Mouse (Mus musculus): ENCODE data around the gene Ctnna2.
A peak's percentile ranks its signal among the peaks of the same experiment; 100 is the strongest.

Gene Ctnna2

GRCm38 (mm10) chr6:77817116-77817515 lies 162.4 kb downstream of the Ctnna2 start:
- no peak for DNase-seq (ENCODE audit: low spot score in 2 of 2)

GRCm38 (mm10) chr6:77811041-77811440 lies 168.5 kb downstream of the Ctnna2 start:
- DNase-seq (ENCODE audit: low spot score in 2 of 2), result no peak

- DNase-seq (ENCODE audit: low spot score in 2 of 2), result no peak
Measured at GRCm38 (mm10) chr6:77802604-77803003, 176.9 kb downstream of the Ctnna2 start.

GRCm38 (mm10) chr6:77783342-77783741 lies 196.2 kb downstream of the Ctnna2 start:
- no peak for DNase-seq (ENCODE audit: low spot score in 2 of 2)

GRCm38 (mm10) chr6:77768357-77769103 lies 211.0 kb downstream of the Ctnna2 start:
- no peak for DNase-seq (ENCODE audit: low spot score in 2 of 2)

- no peak for DNase-seq (ENCODE audit: low spot score in 2 of 2)
Measured at GRCm38 (mm10) chr6:77758164-77758563, 221.3 kb downstream of the Ctnna2 start.

GRCm38 (mm10) chr6:77745426-77745825 lies 234.1 kb downstream of the Ctnna2 start:
- DNase-seq (ENCODE audit: low spot score in 2 of 2), result no peak

- DNase-seq (ENCODE audit: low spot score in 2 of 2), result no peak
Measured at GRCm38 (mm10) chr6:77743651-77744050, 235.8 kb downstream of the Ctnna2 start.

GRCm38 (mm10) chr6:77742988-77743387 lies 236.5 kb downstream of the Ctnna2 start:
- no peak for DNase-seq (ENCODE audit: low spot score in 2 of 2)

- no peak for DNase-seq (ENCODE audit: low spot score in 2 of 2)
Measured at GRCm38 (mm10) chr6:77738640-77739039, 240.9 kb downstream of the Ctnna2 start.

- no peak for DNase-seq (ENCODE audit: low spot score in 2 of 2)
Measured at GRCm38 (mm10) chr6:77724952-77725299, 254.6 kb downstream of the Ctnna2 start.

- no peak for DNase-seq (ENCODE audit: low spot score in 2 of 2)
Measured at GRCm38 (mm10) chr6:77724042-77724951, 255.2 kb downstream of the Ctnna2 start.

GRCm38 (mm10) chr6:77694093-77694492 lies 285.4 kb downstream of the Ctnna2 start:
- DNase-seq (ENCODE audit: low spot score in 2 of 2), result no peak

GRCm38 (mm10) chr6:77687173-77687572 lies 292.3 kb downstream of the Ctnna2 start:
- DNase-seq (ENCODE audit: low spot score in 2 of 2), result no peak

- peak in 1 of 2 experiments; percentile 65 for DNase-seq (ENCODE audit: low spot score in 2 of 2)
Measured at GRCm38 (mm10) chr6:77650127-77650526, 329.4 kb downstream of the Ctnna2 start.

- no peak for DNase-seq (ENCODE audit: low spot score in 2 of 2)
Measured at GRCm38 (mm10) chr6:77644591-77644990, 334.9 kb downstream of the Ctnna2 start.

- DNase-seq (ENCODE audit: low spot score in 2 of 2), result no peak
Measured at GRCm38 (mm10) chr6:77638784-77639183, 340.7 kb downstream of the Ctnna2 start.

- no peak for DNase-seq (ENCODE audit: low spot score in 2 of 2)
Measured at GRCm38 (mm10) chr6:77633997-77634396, 345.5 kb downstream of the Ctnna2 start.

- DNase-seq (ENCODE audit: low spot score in 2 of 2), result no peak
Measured at GRCm38 (mm10) chr6:77628573-77629192, 350.8 kb downstream of the Ctnna2 start.

GRCm38 (mm10) chr6:77604642-77605392 lies 374.7 kb downstream of the Ctnna2 start:
- DNase-seq (ENCODE audit: low spot score in 2 of 2), result no peak

GRCm38 (mm10) chr6:77603914-77604313 lies 375.6 kb downstream of the Ctnna2 start:
- DNase-seq (ENCODE audit: low spot score in 2 of 2), result no peak

GRCm38 (mm10) chr6:77599244-77599643 lies 380.3 kb downstream of the Ctnna2 start:
- no peak for DNase-seq (ENCODE audit: low spot score in 2 of 2)

Data from urinary bladder, postnatal 4 days (tissue).